Mouse (Mus musculus) brain, embryonic 14.5 days (tissue): ENCODE measurements around the gene Prlr.

Source experiments
- CTCF ChIP-seq: fragments of 200-500 bp; IDR thresholded peaks from 2 replicates; pipeline ENCODE4 v1.5.1; 2012; ENCODE audit warnings: inconsistent platforms, mild to moderate bottlenecking, moderate library complexity, borderline replicate concordance; ENCODE audit not compliant: insufficient read depth, insufficient read length; ENCODE audit errors: extremely low read depth
- POLR2A ChIP-seq: fragments of 200-500 bp; IDR thresholded peaks from 2 replicates; pipeline ENCODE4 v1.6.1; 2012; ENCODE audit warnings: mild to moderate bottlenecking, inconsistent platforms, borderline replicate concordance; ENCODE audit not compliant: poor library complexity, insufficient read depth, insufficient read length, severe bottlenecking; ENCODE audit errors: extremely low read depth

DNA sequence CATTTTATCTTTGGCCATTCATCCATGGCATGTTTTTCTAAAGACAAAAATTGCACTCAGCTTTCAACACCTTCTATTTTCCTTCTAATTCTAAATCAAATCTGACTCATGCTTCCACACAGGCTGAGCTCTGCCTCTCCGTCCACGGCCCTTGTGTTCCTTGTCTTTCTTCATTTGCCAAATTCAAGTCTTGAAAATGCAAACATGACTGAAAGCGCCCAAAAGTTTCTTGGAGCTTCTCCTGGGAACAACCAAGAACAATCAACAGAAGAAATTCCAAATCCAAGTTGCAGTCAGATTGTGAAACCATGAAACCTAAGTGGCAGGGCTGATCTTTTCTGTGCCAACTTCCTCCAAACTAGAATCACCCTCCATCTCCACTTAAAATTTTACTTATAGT lies 161.6 kb downstream of the Prlr start:
- TF ChIP-seq POLR2A, result no peak
- TF ChIP-seq CTCF, result no peak
